Mouse (Mus musculus): ENCODE data around the gene Fkbpl.

The Fkbpl gene

GRCm38 (mm10) chr17:34627093-34627942 is 17.2 kb upstream of the Fkbpl start:
- DNase-seq, result peak; percentile 96

DNA sequence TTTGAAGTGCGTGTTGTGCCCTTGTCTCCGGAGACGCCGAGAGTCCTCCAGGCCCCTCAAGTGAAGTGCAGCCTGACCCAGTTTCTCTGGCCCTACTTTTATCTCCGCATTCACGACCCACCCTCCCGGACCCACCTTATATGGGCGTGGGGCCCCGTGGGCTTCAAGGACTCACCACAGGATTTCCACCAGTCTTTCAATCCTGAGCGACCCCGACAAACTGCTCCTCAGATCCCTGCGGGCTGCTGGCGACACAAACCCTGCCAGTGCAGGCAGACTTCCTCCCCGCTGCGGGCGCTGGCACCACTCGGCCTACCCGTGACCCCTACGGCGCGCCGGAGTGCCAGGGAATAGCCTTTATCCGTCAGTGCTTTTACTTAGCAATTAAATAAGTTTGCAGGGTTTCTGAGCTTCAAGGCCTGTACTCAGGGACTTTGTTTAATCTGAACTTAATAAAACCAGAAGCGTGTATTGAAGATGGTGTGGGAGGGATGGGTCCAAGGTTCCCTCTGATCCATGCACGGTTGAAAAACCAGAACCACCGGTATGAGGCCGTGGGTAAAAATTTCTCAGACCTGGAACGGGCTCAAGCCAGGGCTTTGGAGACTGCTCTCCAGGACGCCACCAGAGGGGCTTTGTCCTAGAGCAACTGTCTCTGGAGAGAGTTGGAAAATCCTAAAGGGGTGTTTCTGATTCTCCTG is 16.5 kb upstream of the Fkbpl start, which contains the start of gene Ppt2:
Ppt2 (minus strand) TSS at position 568 of the 701 bp plus-strand sequence.
- DNase-seq, result peak; percentile 77

GRCm38 (mm10) chr17:34628644-34628967 is 16.0 kb upstream of the Fkbpl start:
- DNase-seq, result no peak

DNA sequence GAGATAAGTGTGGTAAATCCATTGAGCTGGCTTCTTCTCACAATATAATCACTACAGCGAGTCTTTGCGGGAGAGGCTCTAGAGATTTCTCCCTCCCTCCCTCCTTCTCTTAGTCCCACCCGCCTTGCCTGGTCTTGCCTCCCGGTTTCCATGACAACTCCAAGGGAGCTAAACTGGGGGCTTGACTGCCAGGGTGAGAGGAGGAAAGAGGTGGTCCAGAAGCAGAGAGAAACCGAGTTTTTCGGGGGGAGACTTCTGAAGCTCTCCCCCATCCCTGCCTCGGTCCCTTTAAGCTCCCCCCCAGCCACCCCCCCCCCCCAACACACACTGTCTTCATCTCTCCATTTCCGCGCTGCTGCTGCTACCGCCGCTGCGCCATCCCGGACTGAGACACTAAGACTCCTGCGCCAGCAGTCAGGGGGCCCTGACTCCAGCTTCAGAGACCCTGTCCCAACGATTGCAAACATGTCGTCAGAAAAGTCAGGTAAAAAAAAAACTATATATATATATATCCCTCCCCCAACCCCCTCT is 15.3 kb upstream of the Fkbpl start, which contains the start of gene Prrt1:
Prrt1 (plus strand) TSS at position 313 of the 531 bp plus-strand sequence.
- no peak for DNase-seq

GRCm38 (mm10) chr17:34629796-34630603 is 14.6 kb upstream of the Fkbpl start:
- no peak for DNase-seq

GRCm38 (mm10) chr17:34630761-34631301 is 13.7 kb upstream of the Fkbpl start:
- no peak for DNase-seq

- DNase-seq, result no peak
Observed at GRCm38 (mm10) chr17:34631647-34632046, 12.9 kb upstream of the Fkbpl start.

- peak; percentile 87 for DNase-seq
Observed at GRCm38 (mm10) chr17:34632261-34632691, 12.3 kb upstream of the Fkbpl start.

DNA sequence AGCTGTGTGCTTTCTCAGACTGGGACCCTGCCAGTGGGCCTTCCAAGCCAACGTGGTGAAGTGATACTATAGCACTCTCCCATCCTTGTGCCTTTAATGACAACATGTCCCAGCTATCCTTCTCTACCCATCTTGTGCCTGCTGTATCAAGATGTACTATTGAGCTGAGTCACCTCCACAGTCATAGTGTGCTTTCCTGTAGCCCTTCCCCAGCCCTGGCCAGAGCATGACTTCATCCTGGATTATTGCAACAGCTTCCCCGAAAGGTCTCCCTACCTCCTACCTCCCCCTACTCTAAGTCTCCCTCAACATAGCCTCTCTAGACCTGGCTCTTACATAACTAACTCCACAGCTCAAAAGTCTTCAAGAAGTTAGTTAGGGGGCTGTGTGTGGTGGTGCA is 8.9 kb upstream of the Fkbpl start:
- no peak for DNase-seq

- no peak for DNase-seq
Observed at GRCm38 (mm10) chr17:34637459-34637858, 7.1 kb upstream of the Fkbpl start.

GRCm38 (mm10) chr17:34639461-34640255 is 4.9 kb upstream of the Fkbpl start:
- no peak for DNase-seq

- DNase-seq, result peak; percentile 65
Observed at GRCm38 (mm10) chr17:34640778-34641601, 3.6 kb upstream of the Fkbpl start.

DNA sequence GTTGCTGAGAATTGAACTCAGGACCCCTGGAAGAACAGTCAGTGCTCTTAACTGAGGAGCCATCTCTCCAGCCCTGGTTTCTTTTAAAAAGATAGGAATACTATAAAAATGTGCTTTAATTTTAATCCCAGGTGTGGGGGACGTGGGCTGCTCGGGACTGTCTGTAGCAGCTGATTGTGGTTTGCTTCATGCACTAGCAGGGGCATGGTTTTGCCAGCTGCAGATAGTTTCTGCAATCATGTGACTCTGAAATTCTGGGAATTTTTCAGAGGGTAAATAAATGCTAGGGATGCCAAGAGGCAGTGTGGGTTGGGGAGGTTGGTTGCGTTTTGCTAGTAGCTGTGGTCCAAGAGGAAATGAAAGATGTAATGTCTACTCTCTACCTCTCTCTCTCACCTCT is 2.6 kb upstream of the Fkbpl start:
- no peak for DNase-seq

- DNase-seq, result no peak
Observed at GRCm38 (mm10) chr17:34643379-34643778, 1.2 kb upstream of the Fkbpl start.

GRCm38 (mm10) chr17:34643944-34644343 is 620 bp upstream of the Fkbpl start:
- DNase-seq, result no peak

DNA sequence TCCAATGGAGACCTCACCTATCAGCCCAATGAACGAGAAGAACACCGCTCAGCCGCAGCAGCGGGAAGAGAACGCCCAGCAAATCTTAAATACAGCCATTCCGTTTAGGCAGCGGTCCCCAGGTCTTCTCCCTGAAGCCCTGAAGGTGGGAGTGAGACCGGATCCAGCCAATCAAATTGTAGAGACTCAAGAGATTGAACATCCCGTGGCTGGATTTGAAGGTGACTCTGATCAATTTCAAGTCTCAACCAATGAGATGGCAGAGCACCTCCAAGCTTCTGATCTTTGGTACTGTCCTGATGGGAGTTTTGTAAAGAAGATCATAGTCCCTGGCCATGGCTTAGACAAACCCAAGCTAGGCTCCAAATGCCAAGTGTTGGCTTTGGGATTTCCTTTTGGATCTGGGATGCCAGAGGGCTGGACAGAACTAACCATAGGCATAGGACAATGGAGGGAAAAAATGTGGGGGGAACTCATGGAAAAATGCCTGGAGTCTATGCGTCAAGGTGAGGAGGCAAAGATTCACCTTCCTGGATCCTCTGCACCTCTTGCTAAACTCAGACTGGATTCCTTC is 779 bp downstream of the Fkbpl start:
- DNase-seq, result no peak

- DNase-seq, result peak; percentile 46
Observed at GRCm38 (mm10) chr17:34645831-34646511, 1.4 kb downstream of the Fkbpl start.

GRCm38 (mm10) chr17:34646906-34647787 is 2.6 kb downstream of the Fkbpl start, which contains the start of gene Atf6b:
TSS of gene Atf6b (plus strand) at chr17:34647146.
- DNase-seq, result peak; percentile 97

All from kidney, postnatal 10 days (tissue).